Mouse (Mus musculus) pancreas, adult 10 weeks (tissue): ENCODE results near the gene Swsap1. TPM values are rescaled to one million over a fixed set of nuclear protein-coding genes. Genes with fewer than 3 reads are reported as not detected.

Experiments used
- polyA plus RNA-seq: library from polyadenylated mRNA; stranded (reverse); fragments of 350-450 nt; fragmentation: Illumina TruSeq; extraction: RNeasy Lipid Tissue Mini Kit (QIAGEN cat#74804); gene quantifications from one replicate; pipeline ENCODE4 v1.2.3, GENCODE M21; 2015; ENCODE audit warnings: low read depth, low replicate concordance; ENCODE audit not compliant: insufficient read depth

The Swsap1 gene
- polyA plus RNA-seq = 3.1 TPM

DNA sequence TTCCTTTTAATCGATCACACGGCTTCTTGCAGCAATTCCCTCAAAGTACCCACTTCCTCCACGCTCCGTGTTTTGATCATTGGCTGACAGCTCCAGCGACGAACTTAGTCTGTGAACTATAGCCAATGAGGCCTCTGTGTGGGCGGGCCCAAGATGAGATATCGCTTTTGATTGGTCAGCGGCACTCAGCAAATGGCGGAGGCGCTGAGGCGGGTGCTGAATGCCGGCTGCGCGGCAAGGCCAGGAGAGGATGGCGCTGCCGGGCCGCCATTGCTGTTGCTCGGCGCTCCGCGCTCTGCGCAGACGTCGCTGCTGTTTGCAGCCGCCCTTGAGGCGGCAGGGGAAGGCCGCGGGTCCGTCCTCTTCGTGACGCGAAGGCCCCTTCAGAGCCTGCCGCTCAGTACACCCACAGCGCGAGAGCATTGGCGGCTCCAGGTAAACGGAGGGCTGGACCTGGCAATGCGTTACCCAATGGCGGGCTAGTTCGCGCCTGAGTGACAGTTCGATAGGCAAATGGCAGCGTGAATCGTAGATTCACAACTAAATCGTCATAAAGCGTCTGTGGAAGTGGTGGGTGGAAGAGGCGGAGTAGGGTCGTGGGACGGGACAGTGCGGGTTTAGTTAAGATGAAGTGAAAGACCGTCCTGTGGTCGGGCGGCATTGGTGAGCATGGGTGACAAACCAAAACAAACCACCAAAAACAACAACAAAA, at the start of gene Swsap1:
Gene Swsap1, plus strand, starts transcription at position 186 of the 712 bp plus-strand sequence.

DNA sequence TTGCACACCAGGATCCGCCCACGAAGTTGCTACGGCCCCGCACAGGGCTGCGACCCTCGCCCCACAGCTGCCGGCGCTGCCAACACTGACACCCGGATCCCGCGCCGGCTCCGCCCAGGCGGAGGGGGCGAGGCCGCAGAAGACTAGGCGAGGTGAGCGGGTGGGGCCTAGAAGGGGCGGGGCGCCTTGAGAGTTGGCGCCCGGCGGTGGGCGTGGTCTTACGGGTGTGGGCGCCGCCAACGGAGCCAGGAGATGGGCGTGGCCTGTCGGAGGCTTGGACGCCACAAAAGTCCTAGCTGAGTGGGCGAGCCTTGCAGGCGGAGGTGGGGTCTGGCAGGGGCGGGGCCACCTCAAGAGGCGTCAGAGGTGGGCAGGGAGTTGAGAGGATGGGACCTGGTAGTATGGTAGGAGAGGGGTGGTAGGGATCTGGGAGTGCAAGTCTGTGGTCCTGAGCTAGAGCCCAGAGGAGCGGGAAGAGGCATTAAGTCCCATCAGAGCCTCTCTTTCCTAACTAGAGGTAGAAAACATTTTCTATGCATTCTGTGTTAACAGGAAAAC, 37.4 kb upstream of the Swsap1 start, which contains the start of gene Rab3d:
Gene Rab3d, minus strand, starts transcription at position 158 of the 558 bp plus-strand sequence.

DNA sequence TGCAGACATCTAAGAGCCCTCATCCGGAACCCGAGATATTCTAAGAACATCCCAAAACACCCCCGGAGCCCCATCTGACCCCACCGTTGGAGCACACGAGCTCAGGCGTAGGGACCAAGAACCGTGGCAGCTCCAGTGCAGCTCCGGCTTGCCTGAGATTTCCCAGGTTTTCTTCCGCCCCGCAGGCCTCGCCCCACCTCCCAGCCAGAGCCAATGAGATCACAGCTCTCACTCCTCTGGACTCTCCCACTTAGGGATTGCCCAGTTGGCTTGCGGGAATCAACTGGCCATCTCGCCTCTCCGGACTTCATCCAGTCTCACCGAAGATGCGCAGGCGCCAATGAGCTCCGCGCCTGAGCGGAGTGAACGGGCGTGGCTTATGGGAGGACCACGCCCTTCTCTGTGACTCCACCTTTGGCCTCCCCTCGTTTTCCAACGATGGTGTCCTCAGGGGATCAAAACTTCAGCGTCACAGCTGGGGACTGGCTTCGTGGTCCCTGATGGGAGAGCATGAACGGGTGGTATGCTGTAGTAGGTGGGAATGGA, 28.3 kb upstream of the Swsap1 start, which contains the start of the genes Ccdc159 and Tmem205:
Gene Ccdc159, plus strand, starts transcription at position 264 of the 546 bp plus-strand sequence.
Gene Tmem205, minus strand, starts transcription at position 349 of the 546 bp plus-strand sequence.

DNA sequence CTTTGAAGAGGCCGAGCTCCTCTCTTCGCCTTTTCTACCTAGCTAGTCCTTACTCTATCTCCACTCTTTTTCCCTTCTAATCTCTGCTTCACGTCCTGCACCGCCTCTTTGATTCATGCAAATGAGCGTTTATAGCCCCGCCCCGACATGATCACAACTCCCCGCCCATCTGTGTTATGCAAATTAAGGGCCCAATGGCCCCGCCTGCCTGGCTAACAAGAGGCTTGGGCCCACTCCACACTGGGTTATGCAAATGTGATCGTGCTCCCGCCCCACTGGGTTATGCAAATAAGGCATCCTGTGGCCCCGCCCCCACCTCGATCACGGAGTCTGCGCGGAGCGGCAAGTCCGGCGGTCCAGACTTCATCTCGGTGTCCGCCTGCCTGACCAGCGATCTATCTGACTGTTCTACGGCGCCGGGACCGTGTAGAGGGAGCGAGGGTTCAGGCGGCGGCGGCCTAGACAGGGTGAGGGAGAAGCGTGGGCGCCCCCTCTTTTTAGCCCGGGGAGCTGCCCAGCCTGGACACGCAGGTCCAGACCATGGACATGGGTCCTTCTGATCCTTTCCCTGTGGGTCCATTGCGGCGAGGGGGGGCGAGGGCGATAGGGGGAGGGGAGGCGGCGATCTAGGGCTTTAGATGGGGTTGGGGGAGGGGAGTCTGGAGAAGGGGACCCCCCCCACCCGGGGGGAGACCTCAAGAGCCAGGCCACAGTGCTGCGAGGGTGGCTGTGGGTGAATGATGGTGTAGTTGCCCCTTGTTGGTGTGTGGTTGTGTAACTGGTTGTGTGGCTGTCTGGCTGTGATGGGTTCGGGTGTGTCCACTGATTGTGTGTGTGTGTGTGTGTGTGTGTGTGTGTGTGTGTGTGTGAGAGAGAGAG, 18.6 kb upstream of the Swsap1 start, which contains the start of gene Plppr2:
Gene Plppr2, plus strand, starts transcription at position 342 of the 879 bp plus-strand sequence.

DNA sequence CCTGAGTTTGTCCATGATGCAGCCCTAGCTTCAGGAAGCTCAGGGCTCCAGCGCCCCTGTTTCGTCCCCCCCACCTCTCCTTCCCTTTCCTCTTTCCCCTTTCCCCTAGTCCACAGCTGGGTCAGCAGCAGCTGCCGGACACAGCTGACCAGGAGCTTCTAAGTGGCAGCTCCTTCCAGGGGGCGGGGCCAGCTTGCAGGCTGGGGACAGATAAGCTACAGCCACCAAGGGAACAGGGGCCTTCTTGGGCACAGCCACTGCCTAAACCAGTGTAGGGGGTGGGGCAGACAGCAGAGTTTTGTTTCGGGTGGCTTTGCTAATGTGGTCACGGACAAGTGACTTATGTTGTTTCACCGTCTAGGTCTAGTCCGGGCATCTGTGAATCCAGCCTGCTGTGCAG, 7.9 kb downstream of the Swsap1 start, which contains the start of gene Epor:
Gene Epor, minus strand, starts transcription at position 90 of the 400 bp plus-strand sequence.

DNA sequence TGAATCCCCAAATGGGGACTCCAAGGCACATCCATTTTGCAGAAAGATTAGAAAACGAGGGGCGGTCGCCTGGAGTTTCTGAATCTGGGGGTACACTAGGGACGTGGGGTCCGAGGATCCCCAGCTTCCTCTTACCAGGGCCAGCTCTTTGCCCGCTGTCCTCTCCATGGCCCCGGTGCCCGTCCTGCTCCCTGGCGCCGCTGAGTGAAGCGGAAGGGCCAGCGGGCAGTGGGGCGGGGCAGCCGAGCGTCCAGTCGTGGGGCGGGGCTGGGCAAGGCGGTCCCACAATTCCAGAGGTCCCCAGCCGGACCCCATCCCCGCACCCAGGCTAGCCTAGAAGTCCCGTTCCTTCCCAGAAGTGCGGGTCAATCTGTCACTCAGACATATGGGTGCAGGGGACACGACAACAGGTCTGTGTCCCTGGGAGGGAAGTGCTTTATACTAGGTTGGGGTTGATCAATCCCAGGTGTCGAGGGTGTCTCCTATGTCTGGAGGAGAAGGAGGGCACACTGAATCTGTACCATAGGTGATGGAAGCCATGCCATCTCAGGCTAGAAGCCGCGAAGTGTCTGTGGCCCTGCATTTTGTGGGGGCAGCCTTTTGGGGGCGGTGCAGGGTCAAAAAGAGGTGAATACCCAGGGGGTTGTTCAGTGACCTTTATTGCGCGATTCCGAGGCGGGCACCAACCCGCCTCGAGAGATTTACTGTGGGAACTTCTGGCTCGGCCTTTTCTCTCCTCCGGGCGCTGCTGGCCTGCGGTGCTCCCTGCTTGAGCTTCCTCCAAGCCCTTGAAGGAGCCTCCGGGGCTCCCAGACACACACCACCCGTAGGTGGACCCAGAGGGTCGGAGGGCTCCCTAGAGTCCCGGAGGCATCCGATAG, 33.9 kb downstream of the Swsap1 start, which contains the start of gene Rgl3:
Gene Rgl3, minus strand, starts transcription at position 217 of the 881 bp plus-strand sequence.

DNA sequence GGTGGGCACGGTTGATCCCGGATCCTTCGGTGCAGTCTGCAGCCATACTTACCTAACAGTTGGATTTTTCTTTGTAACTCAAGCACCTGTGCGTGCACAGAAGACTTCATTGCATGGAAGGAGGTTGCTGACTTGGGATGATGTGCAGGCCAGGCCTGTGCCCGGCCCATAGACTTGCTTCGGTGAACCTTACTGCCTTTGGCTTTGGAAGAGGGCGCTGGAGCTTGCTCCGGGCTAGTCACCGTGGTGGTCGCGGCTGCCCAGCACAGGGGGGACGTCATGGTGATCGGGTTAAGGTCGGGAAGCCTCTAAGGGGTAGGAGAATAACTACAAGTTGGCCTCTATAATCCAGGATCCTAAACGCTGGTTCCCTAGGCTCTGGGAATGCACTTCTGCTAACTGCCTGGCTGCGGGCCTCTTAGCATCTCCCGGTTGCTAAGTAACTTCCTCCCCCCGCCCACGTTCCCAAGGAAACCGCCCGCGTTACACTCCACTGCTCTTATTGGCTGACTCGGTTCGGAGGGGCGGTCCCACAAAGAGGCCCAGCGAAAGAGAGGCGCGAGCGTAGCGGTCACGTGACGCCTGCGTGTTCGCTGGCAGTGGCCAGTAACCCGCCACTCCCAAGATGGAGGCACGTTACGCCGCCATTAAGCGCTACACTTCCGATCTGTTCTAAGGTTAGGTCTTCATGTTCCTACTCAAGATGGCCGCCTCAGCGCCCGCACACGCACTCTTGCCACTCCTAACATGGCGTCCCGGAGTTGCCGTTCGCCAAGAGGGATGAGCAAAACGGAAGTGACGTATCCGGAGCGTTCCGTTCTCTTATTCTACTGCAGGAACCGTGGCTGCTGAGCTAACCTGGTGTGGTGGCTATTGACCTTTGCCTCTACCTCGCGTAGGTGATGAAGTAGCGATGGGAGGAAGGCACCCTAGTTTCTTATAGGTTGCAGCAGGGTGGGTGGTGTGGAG, 46.9 kb downstream of the Swsap1 start, which contains the start of the genes Ccdc151 and Prkcsh:
Gene Ccdc151, minus strand, starts transcription at position 441 of the 969 bp plus-strand sequence.
Gene Prkcsh, plus strand, starts transcription at position 613 of the 969 bp plus-strand sequence.

Other genes starting within 250 kb of the Swsap1 start
- gene Ldlr, start 232.3 kb upstream of the Swsap1 start, polyA plus RNA-seq = 6.7 TPM
- 1.3 TPM for gene Spc24, start 195.5 kb upstream of the Swsap1 start, polyA plus RNA-seq
- gene Kank2, start 157.0 kb upstream of the Swsap1 start, polyA plus RNA-seq = 7.1 TPM
- 10.6 TPM for gene Angptl8, start 120.2 kb upstream of the Swsap1 start, polyA plus RNA-seq
- 15.0 TPM for gene Dock6, start 103.1 kb upstream of the Swsap1 start, polyA plus RNA-seq
- gene Rab3d, start 37.6 kb upstream of the Swsap1 start, polyA plus RNA-seq = 25.1 TPM
- 3.1 TPM for gene Ccdc159, start 28.3 kb upstream of the Swsap1 start, polyA plus RNA-seq
- 27.1 TPM for gene Tmem205, start 28.2 kb upstream of the Swsap1 start, polyA plus RNA-seq
- 4.7 TPM for gene Plppr2, start 18.7 kb upstream of the Swsap1 start, polyA plus RNA-seq
- not detected for gene Epor, start 7.8 kb downstream of the Swsap1 start, polyA plus RNA-seq
- 8.2 TPM for gene Rgl3, start 33.7 kb downstream of the Swsap1 start, polyA plus RNA-seq
- not detected for gene Ccdc151, start 46.9 kb downstream of the Swsap1 start, polyA plus RNA-seq
- gene Prkcsh, start 47.1 kb downstream of the Swsap1 start, polyA plus RNA-seq = 16.0 TPM
- gene Elavl3, start 96.3 kb downstream of the Swsap1 start, polyA plus RNA-seq = 0.20 TPM
- 1.6 TPM for gene Gm49318, start 115.5 kb downstream of the Swsap1 start, polyA plus RNA-seq
- gene Zfp653, start 115.6 kb downstream of the Swsap1 start, polyA plus RNA-seq = 3.8 TPM
- gene Ecsit, start 129.7 kb downstream of the Swsap1 start, polyA plus RNA-seq = 7.1 TPM
- gene Cnn1, start 143.5 kb downstream of the Swsap1 start, polyA plus RNA-seq = 3.7 TPM
- gene Elof1, start 161.4 kb downstream of the Swsap1 start, polyA plus RNA-seq = 31.4 TPM
- 7.5 TPM for gene Acp5, start 180.0 kb downstream of the Swsap1 start, polyA plus RNA-seq
- gene Pigyl, start 201.1 kb downstream of the Swsap1 start, polyA plus RNA-seq = 9.3 TPM
- gene Zfp872, start 232.3 kb downstream of the Swsap1 start, polyA plus RNA-seq = 0.63 TPM